ENCODE assay signal across 10 mouse cellular contexts in the genomic region with DNA sequence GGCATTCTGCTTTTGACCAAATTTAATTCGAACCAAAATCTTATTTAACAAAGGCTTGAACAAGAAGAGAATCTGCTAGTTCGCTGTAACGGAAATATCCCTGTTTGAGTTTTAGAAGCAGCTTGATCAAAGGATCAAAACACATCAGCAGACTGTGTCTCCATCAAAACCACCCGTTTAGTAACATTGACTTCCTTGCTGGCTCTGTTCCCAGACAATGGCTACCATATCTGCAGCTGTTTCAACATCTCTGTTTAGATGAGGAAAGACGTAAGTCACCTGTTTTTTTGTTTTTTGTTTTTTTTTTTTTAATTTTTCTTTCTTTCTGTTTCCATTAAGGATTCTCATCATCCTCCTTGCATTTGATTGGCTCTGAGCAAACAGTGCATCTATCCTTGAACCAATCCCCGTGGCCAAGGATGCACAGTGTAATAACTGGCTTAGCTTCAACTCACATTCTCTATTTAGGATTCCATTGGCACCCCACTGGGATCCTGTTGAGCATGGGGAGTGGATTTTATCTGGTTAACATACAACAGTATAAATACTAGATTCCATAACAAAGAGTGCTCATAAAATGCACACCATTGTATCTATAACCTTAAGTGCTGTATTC. TPM values are rescaled to one million over a fixed set of nuclear protein-coding genes. Genes with fewer than 3 reads are reported as not detected.
DNase-seq lines count a peak whose midpoint lies in the region; ATAC-seq and TF ChIP-seq lines count a peak whose summit lies in the region.
"Had no signal": no experiment of that assay in that cellular context is flagged by ENCODE, and none has a peak within 500 bp of the region (broad histone marks: within the 10 kb centered on the region; RNA-seq: fewer than 3 reads in every experiment).

No protein-coding gene starts in this region.

- peaks cover 6% of the 10 kb centered on the region; the same call in 1 of the 2 replicates for H3K4me1 ChIP-seq in lung, embryonic 16.5 days (replicated peaks; ENCODE audit: control insufficient read depth, insufficient read depth, low read length)
- H3K4me1 ChIP-seq in hindbrain, embryonic 16.5 days (ENCODE audit: control insufficient read depth, insufficient read depth, low read depth, low read length), result no peaks in the 10 kb centered on the region

- H3K36me3 ChIP-seq in lung, embryonic 16.5 days (ENCODE audit: control insufficient read depth, insufficient read depth, low read length), result no peaks in the 10 kb centered on the region
- H3K36me3 ChIP-seq in hindbrain, embryonic 16.5 days (ENCODE audit: control insufficient read depth, insufficient read depth, low read length), result no peaks in the 10 kb centered on the region
- H3K36me3 ChIP-seq: heart, embryonic 13.5 days had no signal

- TF ChIP-seq CTCF in left cerebral cortex, adult 2 months (IDR thresholded peaks at IDR 0.05), result no peak

- no peak overlapping the region for H3K9ac ChIP-seq in lung, embryonic 16.5 days (ENCODE audit: low read length)
- no peak overlapping the region for H3K9ac ChIP-seq in hindbrain, embryonic 16.5 days (ENCODE audit: low read depth, low read length)
- H3K9ac ChIP-seq: heart, embryonic 13.5 days had no signal

- no peaks in the 10 kb centered on the region for H3K9me3 ChIP-seq in lung, embryonic 16.5 days (ENCODE audit: control insufficient read depth, low read length)
- H3K9me3 ChIP-seq in hindbrain, embryonic 16.5 days (ENCODE audit: control insufficient read depth, low read length), result peaks cover 2% of the 10 kb centered on the region; the same call in 1 of the 2 replicates
- H3K9me3 ChIP-seq: heart, embryonic 13.5 days had no signal

- DNase-seq in heart, adult 9 months (ENCODE audit: low spot score in 2 of 2), result peak; percentile 29 to 45
- DNase-seq in heart, postnatal 36 days, result no peak
- peak; percentile 89 for DNase-seq in 416B (ENCODE audit: low read depth)
- DNase-seq in T-cell, adult 2 months (ENCODE audit: low spot score), result peak; percentile 45
- no peak for DNase-seq in left cerebral cortex, adult 2 months (ENCODE audit: extremely low spot score in 1 of 2, low spot score in 2 of 2)

- 32% methylated on average over 6 of the region's 6 CpGs for WGBS in lung, embryonic 16.5 days
- 74% methylated on average over 6 of the region's 6 CpGs for WGBS in hindbrain, embryonic 16.5 days

- ATAC-seq in lung, embryonic 16.5 days (ENCODE audit: low read depth), result peak; percentile 81
- ATAC-seq in hindbrain, embryonic 16.5 days, result no peak
- no peak for ATAC-seq in erythroid progenitor cell, adult 5-6 weeks (replicated peaks; ENCODE audit: low FRiP score, poor library complexity, severe bottlenecking)

- no peaks in the 10 kb centered on the region for H3K27me3 ChIP-seq in lung, embryonic 16.5 days (ENCODE audit: control insufficient read depth, insufficient read depth, low read depth, low read length)
- H3K27me3 ChIP-seq in hindbrain, embryonic 16.5 days (replicated peaks; ENCODE audit: control insufficient read depth, insufficient read depth, low read length), result no peaks in the 10 kb centered on the region
- H3K27me3 ChIP-seq: heart, embryonic 13.5 days had no signal

- H3K27ac ChIP-seq in lung, embryonic 16.5 days (ENCODE audit: low read length), result peak overlapping the region; percentile 83
- no peak overlapping the region for H3K27ac ChIP-seq in hindbrain, embryonic 16.5 days (ENCODE audit: low read depth, low read length)
- H3K27ac ChIP-seq in left cerebral cortex, adult 2 months, result no peak overlapping the region
- H3K27ac ChIP-seq: heart, embryonic 13.5 days; layer of hippocampus, adult 2 months had no signal

- no peak overlapping the region; the same call in 1 of the 2 replicates for H3K4me2 ChIP-seq in lung, embryonic 16.5 days (ENCODE audit: low read depth, low read length)
- H3K4me2 ChIP-seq in hindbrain, embryonic 16.5 days (ENCODE audit: low read length), result no peak overlapping the region
- H3K4me2 ChIP-seq: heart, embryonic 13.5 days had no signal

- intact Hi-C loops in heart, postnatal 36 days (cut with DNase I), result no loop called here
- intact Hi-C loops in left cerebral cortex, adult 2 months (cut with DNase I), result no loop called here

- no peak overlapping the region for H3K4me3 ChIP-seq in lung, embryonic 16.5 days (ENCODE audit: low read length)
- no peak overlapping the region for H3K4me3 ChIP-seq in hindbrain, embryonic 16.5 days (ENCODE audit: low read length)
- H3K4me3 ChIP-seq in left cerebral cortex, adult 2 months, result no peak overlapping the region
- H3K4me3 ChIP-seq: heart, embryonic 13.5 days; layer of hippocampus, adult 2 months had no signal

RNA-seq across cellular contexts. Expression of gene Stt3b, which starts 20.7 kb away (rescaled TPM):
- total RNA-seq in heart, postnatal 36 days (2021), result 10 to 100 TPM; 55.3 to 57.4 TPM
- polyA plus RNA-seq in lung, embryonic 16.5 days (2015; fragmentation: Nextera tagmentation; extraction: Ambion mirVana), result 91.3 and 91.9 TPM in 2 replicates
- 83.3 and 93.7 TPM in 2 replicates for polyA plus RNA-seq in hindbrain, embryonic 16.5 days (2015; fragmentation: Nextera tagmentation; extraction: Ambion mirVana)
- total RNA-seq in erythroid progenitor cell, adult 5-6 weeks (2015; ENCODE audit: low replicate concordance), result 52.6 and 60.8 TPM in 2 replicates
- total RNA-seq in erythroid progenitor cell, adult 5-6 weeks (2017; ENCODE audit: low replicate concordance), result 46.4 and 54.3 TPM in 2 replicates
- 10 to 100 TPM; 87.7 to 92.9 TPM for total RNA-seq in left cerebral cortex, adult 2 months (2021)

Comparison
In these comparisons a context has a peak if more than half of its experiments do, and no peak if none do; other contexts are left out.
1. DNase-seq: peak in heart, adult 9 months (2 of 2), 416B (single experiment) and T-cell, adult 2 months (single experiment); none in heart, postnatal 36 days (0 of 2) and left cerebral cortex, adult 2 months (0 of 2).